Mouse (Mus musculus) heart, embryonic 11.5 days (tissue): ENCODE data around the gene Specc1l. TPM values are rescaled to one million over a fixed set of nuclear protein-coding genes. Genes with fewer than 3 reads are reported as not detected.

Experiments
- ATAC-seq: fragments of 200-750 bp; cut with Nextera tagmentation; replicated peaks from 2 replicates; pipeline ENCODE4 v1.8.0; 2017; ENCODE audit warnings: moderate library complexity; ENCODE audit not compliant: insufficient number of reproducible peaks, low FRiP score, low TSS enrichment
- H3K27ac ChIP-seq: fragments of 300-500 bp; sonication (generic); 2 replicates; pipeline ENCODE4 v1.5.1; 2014; ENCODE audit warnings: mild to moderate bottlenecking, low read depth, low read length
- H3K27me3 ChIP-seq: fragments of 300-500 bp; sonication (generic); 2 replicates; pipeline ENCODE4 v1.6.1; 2014; ENCODE audit warnings: mild to moderate bottlenecking, low read length, mixed read lengths; ENCODE audit not compliant: control insufficient read depth, insufficient read depth
- H3K36me3 ChIP-seq: fragments of 300-500 bp; sonication (generic); 2 replicates; pipeline ENCODE4 v1.6.1; 2014; ENCODE audit warnings: mild to moderate bottlenecking, low read length, moderate library complexity, mixed read lengths; ENCODE audit not compliant: control insufficient read depth, insufficient read depth
- H3K4me1 ChIP-seq: fragments of 300-500 bp; sonication (generic); 2 replicates; pipeline ENCODE4 v1.6.1; 2014; ENCODE audit warnings: low read length; ENCODE audit not compliant: control insufficient read depth, insufficient read depth
- H3K4me2 ChIP-seq: fragments of 300-500 bp; sonication (generic); 2 replicates; pipeline ENCODE4 v1.6.1; 2014; ENCODE audit warnings: mild to moderate bottlenecking, moderate library complexity
- H3K4me3 ChIP-seq: fragments of 300-500 bp; sonication (generic); 2 replicates; pipeline ENCODE4 v1.5.1; 2014; ENCODE audit warnings: low read depth, low read length
- H3K9ac ChIP-seq: fragments of 300-500 bp; sonication (generic); 2 replicates; pipeline ENCODE4 v1.6.1; 2014; ENCODE audit warnings: mild to moderate bottlenecking, low read depth, low read length, moderate library complexity
- H3K9me3 ChIP-seq: fragments of 300-500 bp; sonication (generic); replicated peaks from 2 replicates; pipeline ENCODE4 v1.6.1; 2016; ENCODE audit warnings: low read length; ENCODE audit not compliant: control insufficient read depth
- WGBS: fragments of 180-500 bp; shearing (Covaris S2); extraction: QIAGEN DNeasy Blood & Tissue Kit; methylation state at CpG from one replicate; pipeline ENCODE4 v1.1.7; 2014; ENCODE audit not compliant: insufficient replicate concordance; 5-methylcytosine and 5-hydroxymethylcytosine counted together
- polyA plus RNA-seq: library from polyadenylated mRNA; unstranded; fragments of >200 nt; fragmentation: Nextera tagmentation; extraction: Ambion mirVana; gene quantifications from 2 replicates; pipeline ENCODE4 v1.2.1, GENCODE M21; 2014

Gene Specc1l
- polyA plus RNA-seq, 1 experiment from 2014 or later: 15.7 TPM

DNA sequence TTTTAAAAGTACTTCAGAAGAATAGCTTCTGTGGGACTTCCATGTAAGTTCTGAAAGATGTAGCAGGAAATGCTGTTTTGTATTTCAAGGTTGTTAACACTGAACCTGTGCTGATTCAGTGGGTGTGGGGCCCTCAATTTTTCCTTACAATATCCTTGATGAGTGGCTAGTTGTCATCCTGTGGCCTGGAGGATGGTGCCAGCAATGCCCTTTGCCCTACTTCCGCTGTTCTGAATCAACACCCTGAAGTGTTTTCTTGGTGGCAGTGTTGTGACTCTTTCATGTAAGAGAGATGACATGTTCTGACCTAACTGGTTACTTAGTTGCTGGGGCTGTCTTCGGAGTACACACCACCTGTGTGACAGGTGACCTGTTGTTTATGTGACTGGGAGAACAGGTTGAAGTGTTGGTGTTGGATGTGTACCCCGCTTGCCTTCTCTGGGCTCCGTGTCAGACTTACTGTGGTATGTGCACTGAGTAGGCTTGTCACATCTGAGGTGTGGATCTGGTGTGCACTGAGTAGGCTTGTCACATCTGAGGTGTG lies 20.8 kb downstream of the Specc1l start:
- Histone ChIP-seq H3K4me1 (no peaks in the 10 kb centered on the region), H3K27ac (no peak overlapping the region), H3K9ac (no peak overlapping the region), H3K4me3 (no peak overlapping the region), H3K9me3 (no peaks in the 10 kb centered on the region), H3K4me2 (no peak overlapping the region), H3K27me3 (no peaks in the 10 kb centered on the region), H3K36me3 (peaks cover 6% of the 10 kb centered on the region)
- 92% methylated on average over 4 of the region's 4 CpGs for WGBS
- ATAC-seq: no peak

DNA sequence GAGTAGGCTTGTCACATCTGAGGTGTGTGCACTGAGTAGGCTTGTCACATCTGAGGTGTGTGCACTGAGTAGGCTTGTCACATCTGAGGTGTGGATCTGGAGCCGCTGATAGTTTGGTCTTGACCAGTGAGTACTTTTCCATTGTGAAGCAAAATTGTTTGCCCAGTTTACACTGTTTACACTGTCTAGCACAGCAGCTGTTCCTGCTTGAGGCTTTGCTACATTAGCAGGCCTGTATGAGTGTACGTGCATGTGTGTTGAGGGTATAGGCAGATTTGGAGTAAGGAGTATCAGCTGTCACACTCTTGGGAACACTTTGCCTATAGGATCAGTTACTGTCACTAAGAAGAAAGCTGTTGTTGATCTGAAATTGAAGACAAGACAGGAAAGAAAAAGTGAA lies 21.6 kb downstream of the Specc1l start:
- Histone ChIP-seq H3K4me3 (no peak overlapping the region), H3K27ac (no peak overlapping the region), H3K4me2 (no peak overlapping the region), H3K9ac (no peak overlapping the region), H3K9me3 (no peaks in the 10 kb centered on the region), H3K27me3 (no peaks in the 10 kb centered on the region), H3K4me1 (no peaks in the 10 kb centered on the region), H3K36me3 (peaks cover 6% of the 10 kb centered on the region)
- WGBS: 88% methylated on average over 2 of the region's 2 CpGs
- ATAC-seq: no peak

DNA sequence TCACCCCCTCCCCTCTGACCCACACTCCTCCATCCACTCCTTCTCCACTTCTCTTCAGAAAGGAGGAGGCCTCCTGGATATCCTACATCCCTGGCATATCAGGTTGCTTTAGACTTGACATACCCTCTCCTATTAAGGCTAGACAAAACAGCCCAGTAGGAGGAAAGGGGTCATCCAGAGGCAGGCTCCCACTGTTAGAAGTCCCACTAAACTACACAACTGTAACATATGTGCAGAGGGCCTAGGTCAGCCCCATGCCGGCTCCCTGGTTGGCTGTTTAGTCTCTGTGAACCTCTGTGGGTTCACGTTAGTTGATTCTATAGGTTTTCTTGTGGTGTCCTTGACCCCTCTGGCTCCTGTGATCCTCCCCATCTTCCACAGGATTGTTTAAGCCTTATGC lies 23.9 kb downstream of the Specc1l start:
- H3K27ac ChIP-seq: no peak overlapping the region
- H3K9ac ChIP-seq: no peak overlapping the region
- H3K4me1 ChIP-seq: no peaks in the 10 kb centered on the region
- no peaks in the 10 kb centered on the region for H3K27me3 ChIP-seq
- peaks cover 6% of the 10 kb centered on the region for H3K36me3 ChIP-seq
- no peak overlapping the region for H3K4me3 ChIP-seq
- WGBS: 89% methylated on average over 2 of the region's 2 CpGs
- ATAC-seq: no peak
- H3K4me2 ChIP-seq: no peak overlapping the region
- no peaks in the 10 kb centered on the region for H3K9me3 ChIP-seq

DNA sequence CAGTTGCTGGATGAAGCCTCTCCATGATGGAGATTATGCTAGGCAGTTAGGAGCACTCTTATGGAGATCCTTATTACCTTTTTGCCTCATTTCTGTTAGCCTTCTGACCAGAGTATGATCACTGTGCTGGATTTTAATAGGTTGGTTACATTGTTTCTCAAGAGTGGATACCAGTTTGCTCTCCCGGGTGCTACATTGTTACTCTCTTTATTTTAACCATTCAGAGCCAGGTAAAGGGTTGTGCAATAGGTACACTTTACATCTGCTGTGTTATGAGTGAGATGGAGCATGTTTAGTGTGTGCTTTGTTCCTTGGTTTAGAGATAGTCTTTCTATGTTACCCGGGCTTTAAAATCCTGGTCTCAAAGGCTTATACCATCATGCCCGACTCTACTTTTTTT lies 24.3 kb downstream of the Specc1l start:
- H3K9me3 ChIP-seq: no peaks in the 10 kb centered on the region
- no peak overlapping the region for H3K4me2 ChIP-seq
- H3K4me3 ChIP-seq: no peak overlapping the region
- WGBS: 94% methylated on average over 3 of the region's 3 CpGs
- H3K9ac ChIP-seq: no peak overlapping the region
- peaks cover 6% of the 10 kb centered on the region for H3K36me3 ChIP-seq
- H3K27ac ChIP-seq: no peak overlapping the region
- no peaks in the 10 kb centered on the region for H3K4me1 ChIP-seq
- ATAC-seq: no peak
- no peaks in the 10 kb centered on the region for H3K27me3 ChIP-seq

DNA sequence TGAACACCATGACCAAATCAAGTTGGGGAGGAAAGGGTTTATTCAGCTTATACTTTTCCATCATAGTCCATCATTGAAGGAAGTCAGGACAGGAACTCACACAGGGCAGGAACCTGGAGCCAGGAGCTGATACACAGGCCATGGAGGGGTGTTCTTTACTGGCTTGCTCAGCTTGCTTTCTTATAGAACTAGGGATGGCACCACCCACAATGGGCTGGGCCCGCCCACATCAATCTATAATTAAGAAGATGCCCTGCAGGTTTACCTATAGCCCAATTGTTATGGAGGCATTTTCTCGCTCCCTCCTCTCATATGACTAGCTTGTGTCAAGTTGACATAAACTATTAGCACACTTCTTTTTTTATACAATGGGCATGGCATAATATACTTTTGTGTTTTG lies 25.3 kb downstream of the Specc1l start:
- H3K4me2 ChIP-seq: no peak overlapping the region
- no peaks in the 10 kb centered on the region for H3K27me3 ChIP-seq
- no peaks in the 10 kb centered on the region for H3K4me1 ChIP-seq
- H3K9ac ChIP-seq: no peak overlapping the region
- no peak overlapping the region for H3K4me3 ChIP-seq
- peaks cover 6% of the 10 kb centered on the region for H3K36me3 ChIP-seq
- no peak overlapping the region for H3K27ac ChIP-seq
- no peaks in the 10 kb centered on the region for H3K9me3 ChIP-seq
- 81% methylated on average over 2 of the region's 2 CpGs for WGBS
- no peak for ATAC-seq

DNA sequence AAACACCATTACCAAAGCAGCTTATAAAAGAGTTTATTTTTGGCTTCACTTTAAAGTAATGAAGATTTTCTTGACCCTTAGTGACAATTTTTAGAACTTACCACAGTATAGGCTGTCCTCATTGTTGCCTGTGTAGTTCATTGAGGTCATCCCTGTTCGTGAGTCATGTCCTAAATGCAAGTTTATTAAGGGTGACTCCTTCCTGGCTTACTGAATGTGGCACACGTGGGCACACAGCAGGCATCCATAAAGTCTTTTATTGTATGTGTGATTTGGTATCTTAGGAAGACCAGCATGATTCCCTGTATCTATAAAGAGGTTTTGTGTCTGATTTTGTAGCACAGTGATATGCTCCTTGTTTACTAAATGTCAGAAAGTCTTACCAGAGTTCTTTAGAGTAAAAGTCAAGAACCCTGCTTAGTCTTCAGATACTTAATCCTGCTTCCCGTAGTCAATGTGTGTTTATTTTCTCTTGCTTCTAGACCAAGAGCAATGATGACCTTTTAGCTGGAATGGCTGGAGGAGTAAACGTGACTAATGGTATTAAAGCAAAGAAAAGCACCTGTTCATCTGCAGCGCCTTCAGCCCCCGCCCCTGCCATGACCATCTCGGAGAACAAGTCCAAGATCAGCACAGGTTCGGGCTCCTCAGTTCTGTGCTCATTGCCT lies 28.8 kb downstream of the Specc1l start:
- WGBS: 83% methylated on average over 8 of the region's 8 CpGs

DNA sequence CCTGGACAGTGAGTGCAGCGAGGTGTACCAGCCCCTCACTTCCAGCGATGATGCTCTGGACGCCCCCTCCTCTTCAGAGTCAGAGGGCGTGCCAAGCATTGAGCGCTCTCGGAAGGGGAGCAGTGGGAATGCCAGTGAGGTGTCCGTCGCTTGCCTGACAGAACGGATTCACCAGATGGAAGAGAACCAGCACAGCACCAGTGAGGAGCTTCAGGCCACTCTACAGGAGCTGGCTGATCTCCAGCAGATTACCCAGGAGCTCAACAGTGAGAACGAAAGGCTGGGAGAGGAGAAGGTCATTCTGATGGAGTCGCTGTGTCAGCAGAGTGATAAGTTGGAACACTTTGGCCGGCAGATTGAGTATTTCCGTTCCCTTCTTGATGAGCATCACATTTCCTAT lies 33.9 kb downstream of the Specc1l start:
- Histone ChIP-seq H3K4me1 (no peaks in the 10 kb centered on the region; the same call in 1 of the 2 replicates), H3K9ac (no peak overlapping the region), H3K9me3 (no peaks in the 10 kb centered on the region), H3K27me3 (no peaks in the 10 kb centered on the region), H3K4me3 (no peak overlapping the region), H3K4me2 (no peak overlapping the region), H3K36me3 (peaks cover 27% of the 10 kb centered on the region), H3K27ac (no peak overlapping the region)
- WGBS: 81% methylated on average over 13 of the region's 13 CpGs
- ATAC-seq: no peak

More for the DNA sequence above, 28.8 kb downstream of the Specc1l start:
- H3K4me1 ChIP-seq: no peaks in the 10 kb centered on the region; the same call in 1 of the 2 replicates
- H3K9ac ChIP-seq: no peak overlapping the region
- H3K27ac ChIP-seq: no peak overlapping the region
- no peaks in the 10 kb centered on the region for H3K9me3 ChIP-seq
- peaks cover 11% of the 10 kb centered on the region for H3K36me3 ChIP-seq
- H3K4me3 ChIP-seq: no peak overlapping the region
- H3K4me2 ChIP-seq: no peak overlapping the region
- no peak for ATAC-seq
- no peaks in the 10 kb centered on the region for H3K27me3 ChIP-seq

DNA sequence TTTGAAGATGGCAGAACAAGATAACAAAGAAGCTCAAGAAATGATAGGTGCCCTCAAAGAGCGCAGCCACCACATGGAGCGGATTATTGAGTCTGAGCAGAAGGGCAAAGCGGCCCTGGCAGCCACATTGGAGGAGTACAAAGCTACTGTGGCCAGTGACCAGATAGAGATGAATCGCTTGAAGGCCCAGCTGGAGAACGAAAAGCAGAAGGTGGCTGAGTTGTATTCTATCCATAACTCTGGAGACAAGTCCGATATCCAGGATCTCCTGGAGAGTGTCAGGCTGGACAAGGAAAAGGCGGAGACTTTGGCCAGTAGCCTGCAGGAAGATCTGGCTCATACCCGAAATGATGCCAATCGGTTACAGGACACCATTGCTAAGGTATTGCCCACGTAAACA lies 34.5 kb downstream of the Specc1l start:
- Histone ChIP-seq H3K4me3 (no peak overlapping the region), H3K9ac (no peak overlapping the region), H3K36me3 (peaks cover 27% of the 10 kb centered on the region), H3K4me2 (no peak overlapping the region), H3K27me3 (no peaks in the 10 kb centered on the region), H3K4me1 (no peaks in the 10 kb centered on the region; the same call in 1 of the 2 replicates), H3K27ac (no peak overlapping the region), H3K9me3 (no peaks in the 10 kb centered on the region)
- no peak for ATAC-seq
- WGBS: 90% methylated on average over 10 of the region's 10 CpGs

DNA sequence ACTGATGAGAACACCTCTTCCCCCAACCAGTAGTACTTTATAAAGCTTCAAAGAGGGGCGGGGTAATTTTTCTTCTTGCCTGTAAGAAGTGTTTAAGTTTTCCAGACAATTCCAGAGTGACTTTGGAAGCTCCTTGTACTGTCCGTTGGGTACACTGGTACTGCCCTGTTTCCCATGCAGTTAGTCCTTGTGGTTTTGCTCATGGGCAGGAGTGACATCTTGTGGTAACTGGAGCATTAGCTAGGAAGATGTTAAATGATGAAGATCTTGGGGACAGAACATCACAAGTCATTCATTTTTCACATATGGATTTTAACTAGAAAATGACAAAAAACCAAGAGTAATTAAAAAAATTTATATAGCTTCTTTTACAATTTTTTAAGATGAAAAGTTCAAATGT lies 39.1 kb downstream of the Specc1l start:
- 62% methylated on average over 2 of the region's 2 CpGs for WGBS
- Histone ChIP-seq H3K27ac (no peak overlapping the region), H3K4me1 (peaks cover 7% of the 10 kb centered on the region), H3K36me3 (peaks cover 16% of the 10 kb centered on the region), H3K9ac (no peak overlapping the region), H3K27me3 (no peaks in the 10 kb centered on the region), H3K9me3 (no peaks in the 10 kb centered on the region), H3K4me3 (no peak overlapping the region), H3K4me2 (no peak overlapping the region)
- no peak for ATAC-seq
